Mouse (Mus musculus) neural tube, embryonic 12.5 days (tissue): ENCODE data around the gene Dbn1. TPM values are rescaled to one million over a fixed set of nuclear protein-coding genes. Genes with fewer than 3 reads are reported as not detected.

Source experiments
- ATAC-seq: fragments of 200-750 bp; cut with Nextera tagmentation; 2 replicates; pipeline ENCODE4 v1.8.0; 2017; ENCODE audit warnings: low read depth, mild to moderate bottlenecking, moderate TSS enrichment, moderate library complexity; ENCODE audit not compliant: low FRiP score
- H3K27ac ChIP-seq: fragments of 300-500 bp; sonication (generic); 2 replicates; pipeline ENCODE4 v1.5.1; 2016
- H3K27me3 ChIP-seq: fragments of 300-500 bp; sonication (generic); replicated peaks from 2 replicates; pipeline ENCODE4 v1.6.1; 2016; ENCODE audit warnings: mild to moderate bottlenecking
- H3K36me3 ChIP-seq: fragments of 300-500 bp; sonication (generic); 2 replicates; pipeline ENCODE4 v1.6.1; 2016; ENCODE audit warnings: mild to moderate bottlenecking
- H3K4me1 ChIP-seq: fragments of 300-500 bp; sonication (generic); 2 replicates; pipeline ENCODE4 v1.6.1; 2016
- H3K4me2 ChIP-seq: fragments of 300-500 bp; sonication (generic); replicated peaks from 2 replicates; pipeline ENCODE4 v1.6.1; 2016; ENCODE audit warnings: mild to moderate bottlenecking
- H3K4me3 ChIP-seq: fragments of 300-500 bp; sonication (generic); 2 replicates; pipeline ENCODE4 v1.5.1; 2016
- H3K9ac ChIP-seq: fragments of 300-500 bp; sonication (generic); 2 replicates; pipeline ENCODE4 v1.6.1; 2016; ENCODE audit warnings: mild to moderate bottlenecking
- H3K9me3 ChIP-seq: fragments of 300-500 bp; sonication (generic); 2 replicates; pipeline ENCODE4 v1.6.1; 2016; ENCODE audit warnings: mild to moderate bottlenecking
- WGBS: fragments of 180-500 bp; shearing (Covaris S2); methylation state at CpG from one replicate; pipeline ENCODE4 v1.1.7; 2016; 5-methylcytosine and 5-hydroxymethylcytosine counted together
- polyA plus RNA-seq: library from polyadenylated mRNA; unstranded; fragments of >200 nt; fragmentation: Nextera tagmentation; extraction: Ambion mirVana; gene quantifications from 2 replicates; pipeline ENCODE4 v1.2.1, GENCODE M21; 2016

The Dbn1 gene
- polyA plus RNA-seq, result 575 and 596 TPM in 2 replicates

DNA sequence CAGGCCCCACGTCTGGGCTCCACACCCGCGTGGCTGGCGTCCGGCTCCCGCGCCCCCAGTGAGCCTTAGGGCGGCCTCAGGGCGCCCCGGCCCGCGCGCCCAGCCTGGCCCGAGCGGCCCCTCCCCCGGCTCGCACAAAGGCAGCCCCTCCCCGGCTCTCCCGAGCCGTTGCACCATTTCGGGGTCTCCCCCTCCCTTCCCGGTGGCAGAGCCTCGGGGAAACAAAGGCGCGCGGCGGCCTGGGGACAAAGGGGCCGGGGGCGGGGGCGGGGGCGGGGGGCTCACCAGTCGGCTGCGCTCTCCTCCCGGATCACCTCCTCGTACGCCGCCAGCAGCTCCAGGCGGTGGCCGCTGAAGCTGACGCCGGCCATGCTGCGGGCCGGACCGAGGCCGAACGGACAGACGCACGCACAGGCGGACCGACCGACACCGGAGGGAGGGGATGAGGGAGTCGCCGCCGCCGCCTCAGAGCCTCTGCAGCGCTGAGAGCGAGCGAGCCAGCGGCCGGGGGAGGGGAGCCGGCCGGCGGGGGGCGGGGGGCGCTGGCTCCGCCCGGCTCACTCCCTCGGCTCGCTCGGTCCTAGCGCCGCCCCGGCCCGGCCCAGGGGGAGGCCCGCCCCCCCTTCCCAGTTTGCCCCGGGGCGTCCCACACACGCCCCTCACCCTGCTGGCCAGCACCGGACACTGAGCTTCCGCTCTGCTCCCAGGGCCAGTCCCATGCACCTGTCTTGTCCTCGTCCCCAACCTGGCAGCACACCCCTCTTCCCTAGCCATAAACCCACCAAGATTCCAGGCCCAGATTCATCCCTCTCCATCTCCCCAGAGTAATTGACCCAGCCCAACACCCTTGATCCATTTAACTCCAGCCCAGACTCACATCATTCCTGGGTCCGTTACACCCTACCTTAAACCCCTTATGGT is at the start of gene Dbn1:
Dbn1 (minus strand) TSS at position 534 of the 921 bp plus-strand sequence.
- Histone ChIP-seq H3K36me3 (peaks cover 9% of the 10 kb centered on the region; the same call in 1 of the 2 replicates), H3K4me2 (peak within 1 kb of the TSS; percentile 91), H3K9ac (peak within 1 kb of the TSS; percentile 100), H3K9me3 (no peaks in the 10 kb centered on the region), H3K4me3 (peak within 1 kb of the TSS; percentile 96), H3K27me3 (no peaks in the 10 kb centered on the region), H3K27ac (peak within 1 kb of the TSS; percentile 96), H3K4me1 (peaks cover 49% of the 10 kb centered on the region)
- peak; percentile 66 for ATAC-seq
- under 1% methylated on average over 59 of the region's 83 CpGs for WGBS

DNA sequence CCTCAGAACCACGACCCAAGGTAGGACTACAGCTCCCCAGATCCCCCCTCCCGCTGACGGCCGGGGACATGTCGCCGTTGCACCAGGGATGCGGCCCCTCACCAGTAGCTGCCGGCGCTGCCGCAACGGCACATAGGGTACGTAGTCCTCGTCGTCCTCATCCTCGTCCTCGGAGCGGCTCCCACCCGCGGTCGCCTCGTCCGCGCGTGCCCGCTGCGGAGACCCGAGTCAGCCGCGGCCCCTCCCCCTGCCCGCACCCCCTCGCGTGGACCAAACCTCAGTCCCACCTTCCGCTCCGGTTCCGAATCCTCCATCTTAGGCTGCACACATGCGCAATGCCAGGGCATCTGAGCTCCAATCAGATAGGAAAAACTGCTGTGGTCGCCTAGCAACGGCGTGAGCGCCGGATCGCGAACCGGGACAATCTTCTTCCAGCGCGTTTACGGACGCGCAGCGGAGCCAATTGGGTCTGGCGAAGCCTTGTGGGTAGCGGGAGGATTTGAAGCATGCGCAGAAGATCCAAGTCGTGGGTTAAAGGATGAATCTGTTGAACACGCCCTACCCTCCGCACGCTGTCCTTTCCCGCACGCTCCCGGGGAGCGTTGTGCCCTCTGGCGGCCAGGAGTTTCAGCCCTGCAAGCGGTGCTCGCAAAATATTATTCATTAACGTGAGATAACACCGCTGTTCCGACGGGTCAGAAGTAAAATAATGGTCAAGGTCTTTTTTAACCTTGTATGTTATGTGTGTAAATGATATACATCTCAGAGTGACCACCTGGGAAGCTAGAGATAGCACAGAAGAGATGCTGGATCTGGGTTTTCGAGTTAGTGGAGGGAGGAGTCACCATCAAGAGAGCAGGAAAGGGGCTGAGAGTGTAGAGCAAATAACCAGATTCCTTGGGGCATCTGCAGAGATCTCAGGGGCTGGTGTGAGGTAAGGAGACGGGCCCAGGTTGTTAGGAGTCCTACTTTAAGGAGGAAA is 48.6 kb upstream of the Dbn1 start, which contains the start of gene Ddx41:
Ddx41 (minus strand) TSS at position 465 of the 982 bp plus-strand sequence.
- WGBS, result under 1% methylated on average over 70 of the region's 70 CpGs
- H3K4me2 ChIP-seq, result peak within 1 kb of the TSS; percentile 97
- peak within 1 kb of the TSS; percentile 83 for H3K9ac ChIP-seq
- no peaks in the 10 kb centered on the region for H3K27me3 ChIP-seq
- peaks cover 65% of the 10 kb centered on the region for H3K36me3 ChIP-seq
- peaks cover 13% of the 10 kb centered on the region for H3K4me1 ChIP-seq
- peak; percentile 97 for ATAC-seq
- no peaks in the 10 kb centered on the region for H3K9me3 ChIP-seq
- no peak within 1 kb of the TSS for H3K27ac ChIP-seq
- peak within 1 kb of the TSS; percentile 83 for H3K4me3 ChIP-seq

DNA sequence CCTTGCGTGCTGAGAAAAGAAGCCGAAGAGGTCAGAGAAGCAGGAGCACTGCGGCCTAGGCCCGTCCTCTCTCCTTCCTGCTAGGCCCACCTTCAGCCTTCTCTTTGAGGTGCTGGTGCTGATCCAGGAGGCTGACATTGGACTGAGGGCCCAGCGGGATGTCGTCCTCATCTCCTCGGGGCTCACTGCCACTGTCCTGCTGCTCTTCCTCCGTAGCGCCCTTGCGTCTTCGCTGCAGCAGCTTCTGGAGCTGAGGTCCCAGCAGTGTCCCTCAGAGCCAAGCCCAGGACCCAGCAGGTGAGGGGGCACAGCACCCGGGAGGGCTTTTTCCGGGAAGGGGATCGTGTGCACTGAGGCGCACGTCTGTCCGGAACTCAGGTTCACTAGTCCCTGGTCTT is 47.9 kb upstream of the Dbn1 start:
- WGBS, result 21% methylated on average over 17 of the region's 17 CpGs
- H3K9ac ChIP-seq, result peak overlapping the region; percentile 83
- peaks cover 13% of the 10 kb centered on the region for H3K4me1 ChIP-seq
- no peak for ATAC-seq
- H3K4me2 ChIP-seq, result peak overlapping the region; percentile 97
- H3K27me3 ChIP-seq, result no peaks in the 10 kb centered on the region
- peaks cover 64% of the 10 kb centered on the region for H3K36me3 ChIP-seq
- H3K9me3 ChIP-seq, result no peaks in the 10 kb centered on the region
- H3K4me3 ChIP-seq, result peak overlapping the region; percentile 83
- no peak overlapping the region for H3K27ac ChIP-seq

DNA sequence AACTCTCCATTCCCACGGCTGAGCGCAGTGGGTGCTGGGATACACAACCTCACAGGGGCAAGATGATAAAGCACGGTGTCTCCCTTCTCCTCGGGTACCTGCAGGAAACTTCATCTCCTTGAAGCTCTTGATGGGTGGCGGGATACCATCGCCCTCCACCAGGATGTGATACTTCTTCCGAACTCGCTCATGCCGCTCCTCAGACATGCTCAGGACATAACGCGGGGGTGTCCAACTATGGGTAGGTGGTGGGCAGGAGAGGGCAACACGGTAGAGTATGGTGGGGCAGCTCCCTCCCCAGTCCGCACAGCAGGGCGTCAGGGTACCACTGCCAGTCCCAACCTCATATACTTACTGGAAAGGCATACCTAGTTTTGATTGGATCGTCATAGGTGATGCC is 47.3 kb upstream of the Dbn1 start:
- no peaks in the 10 kb centered on the region for H3K9me3 ChIP-seq
- peak overlapping the region; percentile 83; the same call in 1 of the 2 replicates for H3K9ac ChIP-seq
- 93% methylated on average over 15 of the region's 15 CpGs for WGBS
- H3K27me3 ChIP-seq, result no peaks in the 10 kb centered on the region
- H3K27ac ChIP-seq, result no peak overlapping the region
- peaks cover 13% of the 10 kb centered on the region for H3K4me1 ChIP-seq
- ATAC-seq, result no peak
- peak overlapping the region; percentile 83; the same call in 1 of the 2 replicates for H3K4me3 ChIP-seq
- peak overlapping the region; percentile 97 for H3K4me2 ChIP-seq
- H3K36me3 ChIP-seq, result peaks cover 64% of the 10 kb centered on the region

DNA sequence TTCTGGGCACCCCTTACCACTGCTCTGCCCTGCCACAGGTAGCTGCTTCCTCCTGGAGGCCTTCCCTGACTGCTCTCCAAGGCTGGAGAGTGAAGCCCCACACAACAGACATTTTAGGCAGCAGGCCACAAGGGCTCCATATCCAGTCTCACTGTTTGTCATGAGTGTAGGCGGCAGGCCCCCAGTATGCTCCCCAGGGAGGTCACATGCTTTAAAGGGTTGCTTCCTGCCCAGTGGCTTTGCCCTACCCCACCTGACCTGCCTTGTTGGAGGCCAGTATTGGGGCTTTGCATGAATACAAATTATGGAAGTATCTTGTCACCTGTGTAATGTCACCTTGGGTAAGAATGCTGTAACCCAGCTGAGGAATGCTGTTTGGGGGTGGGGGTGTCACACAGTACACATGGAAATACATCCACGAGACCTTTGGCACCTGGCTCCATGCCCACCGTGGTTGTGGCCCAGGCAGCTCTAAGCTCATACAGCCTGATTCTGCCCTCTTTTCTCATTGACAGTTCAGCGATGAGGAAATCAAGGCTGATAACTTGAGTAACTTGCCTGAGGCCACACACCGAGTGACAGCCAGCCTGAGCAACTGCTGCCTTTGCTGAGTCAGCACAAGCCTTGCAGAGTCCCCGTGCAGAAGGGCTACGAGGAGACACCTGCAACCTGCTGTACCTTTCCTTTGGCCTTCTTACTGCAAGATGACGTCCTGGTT is 41.4 kb upstream of the Dbn1 start, which contains the start of gene Dok3:
Dok3 (minus strand) TSS at position 99 of the 718 bp plus-strand sequence.
- H3K9me3 ChIP-seq, result no peaks in the 10 kb centered on the region
- 90% methylated on average over 8 of the region's 8 CpGs for WGBS
- H3K4me2 ChIP-seq, result no peak within 1 kb of the TSS
- no peaks in the 10 kb centered on the region for H3K4me1 ChIP-seq
- H3K27ac ChIP-seq, result no peak within 1 kb of the TSS
- no peak for ATAC-seq
- no peak within 1 kb of the TSS for H3K4me3 ChIP-seq
- H3K36me3 ChIP-seq, result peaks cover 54% of the 10 kb centered on the region
- no peaks in the 10 kb centered on the region for H3K27me3 ChIP-seq
- no peak within 1 kb of the TSS for H3K9ac ChIP-seq

DNA sequence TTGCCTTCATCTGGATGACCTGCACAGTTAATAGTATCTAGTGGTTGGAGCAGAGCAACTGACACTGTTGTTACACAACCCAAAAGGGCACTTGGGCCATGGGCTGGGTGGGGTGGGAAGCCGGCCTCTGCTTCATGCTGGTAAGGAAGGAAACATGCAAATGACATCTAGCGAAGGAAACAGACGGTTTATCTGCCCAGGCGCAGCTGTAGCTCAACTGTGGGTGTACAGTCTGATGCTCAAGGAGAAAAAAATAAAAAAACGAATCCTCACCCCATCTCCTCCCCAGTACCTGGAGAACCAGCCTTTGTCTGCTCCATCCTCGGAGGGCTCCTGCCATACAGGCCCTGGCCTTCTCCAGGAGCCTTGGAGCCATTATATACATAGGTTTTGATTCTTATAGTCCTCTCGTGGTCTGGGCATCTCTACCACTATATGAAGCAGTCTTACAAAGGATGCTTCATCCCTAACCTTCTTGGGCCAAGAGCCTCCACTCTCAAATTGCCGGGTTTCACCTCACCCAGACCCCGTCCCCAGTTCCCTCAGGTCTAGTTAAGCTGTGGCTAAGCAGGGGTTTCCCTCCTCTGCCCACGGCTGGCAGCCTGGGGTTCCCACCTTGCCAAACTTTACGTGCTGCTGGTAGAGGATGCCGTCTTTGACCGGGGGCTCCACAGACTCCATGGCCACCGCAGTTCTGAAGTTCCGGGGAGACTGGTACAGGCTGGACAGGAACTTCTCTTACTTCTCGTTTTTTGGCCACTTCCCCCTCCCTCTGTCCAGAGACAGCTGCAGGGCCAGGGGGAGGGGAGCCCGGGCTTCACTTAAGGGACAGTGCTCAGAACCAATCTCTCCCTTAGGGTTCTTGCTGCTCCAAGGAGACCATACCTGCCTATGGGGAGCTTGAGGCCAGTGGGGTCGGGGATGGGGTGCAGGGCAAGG is 40.2 kb upstream of the Dbn1 start:
- Histone ChIP-seq H3K4me1 (no peaks in the 10 kb centered on the region), H3K4me2 (no peak overlapping the region), H3K27me3 (no peaks in the 10 kb centered on the region), H3K36me3 (peaks cover 41% of the 10 kb centered on the region), H3K9me3 (no peaks in the 10 kb centered on the region), H3K9ac (no peak overlapping the region), H3K4me3 (no peak overlapping the region), H3K27ac (no peak overlapping the region)
- 82% methylated on average over 18 of the region's 18 CpGs for WGBS
- ATAC-seq, result no peak

DNA sequence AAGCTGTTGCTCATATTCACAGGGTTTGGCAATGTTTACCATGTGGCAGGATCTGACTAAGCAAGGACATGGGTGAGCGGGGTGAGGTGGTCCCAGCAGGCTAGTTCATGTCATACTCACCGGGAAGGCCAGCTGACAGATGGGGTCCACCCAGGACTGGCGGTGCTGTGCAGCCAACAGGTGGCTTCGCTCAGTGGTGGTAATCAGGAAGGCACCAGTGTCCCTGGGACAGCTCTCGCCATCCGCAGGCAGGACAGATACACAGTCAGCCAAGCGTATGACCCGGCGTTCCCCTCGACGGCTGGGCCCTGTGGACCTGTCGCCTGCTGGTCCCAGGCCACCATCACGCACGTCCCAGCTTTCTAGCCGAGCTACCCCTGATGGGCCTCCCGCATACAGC is 39.3 kb upstream of the Dbn1 start:
- no peak overlapping the region for H3K27ac ChIP-seq
- no peak overlapping the region for H3K4me2 ChIP-seq
- H3K4me1 ChIP-seq, result no peaks in the 10 kb centered on the region
- 87% methylated on average over 16 of the region's 16 CpGs for WGBS
- no peak overlapping the region for H3K9ac ChIP-seq
- no peaks in the 10 kb centered on the region for H3K9me3 ChIP-seq
- ATAC-seq, result no peak
- H3K4me3 ChIP-seq, result no peak overlapping the region
- H3K27me3 ChIP-seq, result no peaks in the 10 kb centered on the region
- H3K36me3 ChIP-seq, result peaks cover 34% of the 10 kb centered on the region

DNA sequence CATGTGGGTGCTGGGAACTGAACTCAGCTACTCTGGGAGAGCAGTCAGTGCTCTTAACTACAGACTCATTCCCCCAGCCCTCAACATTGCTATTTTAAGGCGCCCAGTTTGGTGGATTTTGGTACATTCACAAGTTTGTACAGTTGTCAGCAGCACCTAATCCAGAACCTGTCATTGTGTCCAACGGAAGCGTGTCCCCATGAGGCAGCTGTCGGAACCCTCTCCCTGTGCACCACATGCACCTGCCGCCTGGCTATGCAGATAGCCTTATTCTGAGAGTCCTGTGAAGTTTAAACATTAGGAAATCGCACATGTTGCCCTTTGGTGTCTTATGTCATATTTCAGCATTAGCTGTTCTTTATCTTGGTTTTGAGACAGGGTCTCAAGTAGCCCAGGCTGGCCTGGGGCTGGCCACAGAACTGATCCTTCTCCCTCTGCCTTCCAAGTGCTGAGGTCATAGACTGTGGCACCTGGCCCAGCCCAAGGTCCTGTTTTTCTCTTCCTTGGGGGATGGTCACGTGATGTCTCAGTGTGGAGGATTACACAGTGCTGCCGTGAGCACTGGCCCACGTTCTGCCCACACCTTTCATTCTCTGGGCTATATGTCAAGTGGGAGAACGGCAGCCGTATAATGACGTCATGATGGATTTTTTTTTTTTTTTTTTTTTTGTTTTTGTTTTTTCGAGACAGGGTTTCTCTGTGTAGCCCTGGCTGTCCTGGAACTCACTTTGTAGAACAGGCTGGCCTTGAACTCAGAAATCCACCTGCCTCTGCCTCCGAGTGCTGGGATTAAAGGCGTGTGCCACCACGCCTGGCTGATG is 38.0 kb upstream of the Dbn1 start:
- ATAC-seq, result no peak
- Histone ChIP-seq H3K9me3 (no peaks in the 10 kb centered on the region), H3K4me3 (no peak overlapping the region), H3K27ac (no peak overlapping the region), H3K4me2 (no peak overlapping the region), H3K9ac (no peak overlapping the region), H3K4me1 (no peaks in the 10 kb centered on the region), H3K36me3 (peaks cover 21% of the 10 kb centered on the region), H3K27me3 (no peaks in the 10 kb centered on the region)
- 81% methylated on average over 16 of the region's 16 CpGs for WGBS

DNA sequence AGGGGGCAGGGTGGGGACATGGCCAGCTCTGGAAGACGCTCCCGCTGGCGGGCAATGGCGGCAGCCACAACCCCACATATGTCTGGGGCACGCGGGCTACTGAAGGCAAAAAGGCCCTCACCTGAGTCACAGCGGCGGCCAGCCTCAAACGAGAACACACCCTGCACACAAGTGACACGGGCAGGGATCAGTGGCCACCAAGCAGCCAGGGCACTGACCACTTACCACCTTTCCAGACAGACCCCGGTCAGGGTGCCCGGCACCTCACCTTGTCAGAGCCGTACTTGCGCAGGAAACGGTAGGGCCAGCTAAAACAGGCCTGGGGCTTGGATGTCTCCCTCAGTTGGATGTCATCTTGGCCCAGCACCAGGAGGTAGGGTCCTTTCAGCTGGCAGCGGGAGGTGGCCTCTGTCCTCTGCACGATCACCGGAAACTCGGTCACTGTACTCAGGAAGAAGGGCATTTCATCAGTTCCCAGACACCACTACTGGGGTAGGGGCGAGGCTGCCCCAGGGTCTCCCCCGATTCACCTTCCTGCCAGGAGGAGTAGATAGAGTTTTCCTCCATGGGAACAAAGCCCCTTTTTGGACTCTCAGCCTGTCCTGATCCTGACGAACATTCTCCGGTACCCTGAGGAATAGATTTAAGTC is 36.2 kb upstream of the Dbn1 start:
- Histone ChIP-seq H3K4me2 (no peak overlapping the region), H3K4me1 (no peaks in the 10 kb centered on the region), H3K4me3 (no peak overlapping the region), H3K27me3 (no peaks in the 10 kb centered on the region), H3K9me3 (0 out of 2 replicates have a peak, but pooled peaks cover 2% of the 10 kb centered on the region), H3K9ac (no peak overlapping the region), H3K27ac (no peak overlapping the region), H3K36me3 (peaks cover 4% of the 10 kb centered on the region)
- WGBS, result 93% methylated on average over 23 of the region's 23 CpGs
- ATAC-seq, result no peak

DNA sequence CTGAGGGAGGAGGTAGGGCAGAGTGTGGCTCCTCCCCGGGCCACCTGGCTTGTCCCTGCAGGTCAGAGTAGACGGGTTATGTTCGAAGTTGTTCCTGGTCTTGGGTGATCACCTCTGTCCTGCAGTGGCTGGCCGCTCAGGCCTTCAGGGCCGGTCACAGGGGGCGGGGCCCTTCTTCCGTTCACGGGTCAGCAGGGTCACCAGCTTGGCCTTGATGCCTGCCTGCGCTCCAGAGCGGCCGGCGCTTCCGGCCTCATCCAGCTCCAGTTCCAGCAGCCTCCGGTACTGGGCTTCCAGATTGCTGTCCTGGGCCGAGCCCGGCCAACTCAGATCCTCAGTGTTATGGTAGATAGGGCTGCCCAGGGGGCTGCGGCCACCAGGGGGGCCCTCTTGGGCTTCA is 35.4 kb upstream of the Dbn1 start:
- WGBS, result 75% methylated on average over 17 of the region's 17 CpGs
- Histone ChIP-seq H3K9ac (no peak overlapping the region), H3K27me3 (no peaks in the 10 kb centered on the region), H3K4me3 (no peak overlapping the region), H3K9me3 (0 out of 2 replicates have a peak, but pooled peaks cover 2% of the 10 kb centered on the region), H3K4me2 (no peak overlapping the region), H3K27ac (no peak overlapping the region), H3K36me3 (no peaks in the 10 kb centered on the region), H3K4me1 (no peaks in the 10 kb centered on the region)
- ATAC-seq, result no peak
